Mouse (Mus musculus): Measurements from ENCODE around the gene Sult1a1.

Gene Sult1a1

GRCm38 (mm10) chr7:126676207-126676606, at the start of gene Sult1a1:
Sult1a1 (minus strand) TSS chr7:126676432.
- no peak for DNase-seq (ENCODE audit: low read depth, low spot score)
- no peaks in the 10 kb centered on the region for H3K27me3 ChIP-seq (ENCODE audit: control insufficient read depth, insufficient read depth, low read length, poor library complexity, severe bottlenecking)
- peaks cover 4% of the 10 kb centered on the region; the same call in 1 of the 2 replicates for H3K36me3 ChIP-seq (ENCODE audit: control insufficient read depth, insufficient read depth, low read length, poor library complexity, severe bottlenecking)

GRCm38 (mm10) chr7:126725667-126726066, 49.4 kb upstream of the Sult1a1 start:
- Histone ChIP-seq H3K36me3 (ENCODE audit: control insufficient read depth, insufficient read depth, low read length, poor library complexity, severe bottlenecking) (no peaks in the 10 kb centered on the region), H3K27me3 (ENCODE audit: control insufficient read depth, insufficient read depth, low read length, poor library complexity, severe bottlenecking) (no peaks in the 10 kb centered on the region)
- no peak for DNase-seq (ENCODE audit: low read depth, low spot score)

- peak; percentile 15 for DNase-seq (ENCODE audit: low read depth, low spot score)
- Histone ChIP-seq H3K36me3 (ENCODE audit: control insufficient read depth, insufficient read depth, low read length, poor library complexity, severe bottlenecking) (no peaks in the 10 kb centered on the region), H3K27me3 (ENCODE audit: control insufficient read depth, insufficient read depth, low read length, poor library complexity, severe bottlenecking) (no peaks in the 10 kb centered on the region)
Observed at GRCm38 (mm10) chr7:126725077-126725476, 48.8 kb upstream of the Sult1a1 start.

DNA sequence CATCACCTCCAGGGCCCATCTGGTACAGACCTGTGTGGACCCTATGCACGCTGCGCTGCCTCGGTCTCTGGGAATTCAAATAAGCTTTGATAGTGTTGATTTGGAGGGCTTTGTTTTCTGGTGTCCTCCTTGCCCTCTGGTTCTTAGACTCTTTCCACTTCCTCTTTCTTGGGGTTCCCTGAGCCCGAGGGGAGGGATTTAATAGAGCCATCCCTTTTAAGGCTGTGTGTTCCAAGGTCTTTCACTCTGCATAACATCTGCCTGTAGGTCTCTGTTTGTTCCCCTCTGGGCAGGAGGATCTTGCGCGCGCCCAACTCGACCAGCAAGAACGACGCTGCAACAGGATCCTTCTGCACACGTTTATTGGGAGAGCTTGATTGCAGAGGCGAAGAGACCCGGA, 45.4 kb upstream of the Sult1a1 start:
- no peaks in the 10 kb centered on the region for H3K36me3 ChIP-seq (ENCODE audit: control insufficient read depth, insufficient read depth, low read length, poor library complexity, severe bottlenecking)
- peak; percentile 34 for DNase-seq (ENCODE audit: low read depth, low spot score)
- no peaks in the 10 kb centered on the region for H3K27me3 ChIP-seq (ENCODE audit: control insufficient read depth, insufficient read depth, low read length, poor library complexity, severe bottlenecking)

DNA sequence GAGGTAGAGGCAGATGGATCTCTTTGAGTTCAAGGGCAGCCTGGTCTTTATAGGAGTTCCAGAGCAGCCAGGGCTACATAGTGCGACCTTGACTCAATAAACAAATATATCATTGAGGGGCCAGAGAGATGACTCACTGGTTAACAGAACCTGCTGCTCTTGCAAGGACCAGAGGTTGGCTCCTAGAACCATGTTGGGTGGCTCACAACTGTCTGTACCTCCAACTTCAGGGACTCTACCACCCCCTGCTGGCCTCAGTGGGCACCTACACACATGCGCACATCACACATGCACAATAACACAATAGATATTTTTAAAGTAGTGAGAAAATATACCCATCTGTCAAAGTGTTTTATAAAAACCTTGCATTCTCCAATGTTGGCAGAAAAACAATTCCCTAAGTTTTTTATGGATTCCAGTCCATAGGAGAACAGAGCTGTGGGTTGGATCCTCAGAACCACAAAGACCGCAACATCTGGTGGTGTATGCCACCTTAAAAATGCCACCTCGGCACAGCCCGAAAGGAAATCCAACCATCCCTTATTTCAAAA, 42.6 kb upstream of the Sult1a1 start:
- Histone ChIP-seq H3K36me3 (ENCODE audit: control insufficient read depth, insufficient read depth, low read length, poor library complexity, severe bottlenecking) (no peaks in the 10 kb centered on the region), H3K27me3 (ENCODE audit: control insufficient read depth, insufficient read depth, low read length, poor library complexity, severe bottlenecking) (no peaks in the 10 kb centered on the region)
- DNase-seq (ENCODE audit: low read depth, low spot score) = peak; percentile 57

- DNase-seq (ENCODE audit: low read depth, low spot score) = no peak
- no peaks in the 10 kb centered on the region for H3K27me3 ChIP-seq (ENCODE audit: control insufficient read depth, insufficient read depth, low read length, poor library complexity, severe bottlenecking)
- H3K36me3 ChIP-seq (ENCODE audit: control insufficient read depth, insufficient read depth, low read length, poor library complexity, severe bottlenecking) = no peaks in the 10 kb centered on the region
Observed at GRCm38 (mm10) chr7:126717566-126717965, 41.3 kb upstream of the Sult1a1 start.

DNA sequence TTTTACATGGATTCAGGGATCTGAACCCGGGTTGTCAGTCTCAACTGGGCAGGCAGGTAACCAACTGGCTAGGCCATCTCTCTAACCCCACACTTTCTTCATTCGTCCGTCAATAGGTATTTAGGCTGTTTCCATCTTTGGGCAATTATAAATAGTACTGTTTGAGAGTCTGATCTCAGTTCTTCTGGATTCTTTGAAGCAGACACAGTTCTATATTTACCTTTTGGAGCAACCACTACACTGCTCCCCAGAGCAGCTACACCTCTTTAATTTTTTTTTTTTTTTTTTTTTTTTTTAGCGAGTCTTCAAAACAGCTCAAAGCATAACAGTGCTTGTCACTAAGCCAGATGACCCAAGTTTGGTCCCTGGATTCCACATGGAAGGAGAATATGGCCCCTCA, 39.4 kb upstream of the Sult1a1 start:
- Histone ChIP-seq H3K36me3 (ENCODE audit: control insufficient read depth, insufficient read depth, low read length, poor library complexity, severe bottlenecking) (no peaks in the 10 kb centered on the region), H3K27me3 (ENCODE audit: control insufficient read depth, insufficient read depth, low read length, poor library complexity, severe bottlenecking) (no peaks in the 10 kb centered on the region)
- no peak for DNase-seq (ENCODE audit: low read depth, low spot score)

- Histone ChIP-seq H3K36me3 (ENCODE audit: control insufficient read depth, insufficient read depth, low read length, poor library complexity, severe bottlenecking) (no peaks in the 10 kb centered on the region), H3K27me3 (ENCODE audit: control insufficient read depth, insufficient read depth, low read length, poor library complexity, severe bottlenecking) (no peaks in the 10 kb centered on the region)
- DNase-seq (ENCODE audit: low read depth, low spot score) = no peak
Observed at GRCm38 (mm10) chr7:126711910-126712309, 35.7 kb upstream of the Sult1a1 start.

GRCm38 (mm10) chr7:126710266-126710665, 34.0 kb upstream of the Sult1a1 start:
- Histone ChIP-seq H3K36me3 (ENCODE audit: control insufficient read depth, insufficient read depth, low read length, poor library complexity, severe bottlenecking) (no peaks in the 10 kb centered on the region), H3K27me3 (ENCODE audit: control insufficient read depth, insufficient read depth, low read length, poor library complexity, severe bottlenecking) (no peaks in the 10 kb centered on the region)
- DNase-seq (ENCODE audit: low read depth, low spot score) = no peak

DNA sequence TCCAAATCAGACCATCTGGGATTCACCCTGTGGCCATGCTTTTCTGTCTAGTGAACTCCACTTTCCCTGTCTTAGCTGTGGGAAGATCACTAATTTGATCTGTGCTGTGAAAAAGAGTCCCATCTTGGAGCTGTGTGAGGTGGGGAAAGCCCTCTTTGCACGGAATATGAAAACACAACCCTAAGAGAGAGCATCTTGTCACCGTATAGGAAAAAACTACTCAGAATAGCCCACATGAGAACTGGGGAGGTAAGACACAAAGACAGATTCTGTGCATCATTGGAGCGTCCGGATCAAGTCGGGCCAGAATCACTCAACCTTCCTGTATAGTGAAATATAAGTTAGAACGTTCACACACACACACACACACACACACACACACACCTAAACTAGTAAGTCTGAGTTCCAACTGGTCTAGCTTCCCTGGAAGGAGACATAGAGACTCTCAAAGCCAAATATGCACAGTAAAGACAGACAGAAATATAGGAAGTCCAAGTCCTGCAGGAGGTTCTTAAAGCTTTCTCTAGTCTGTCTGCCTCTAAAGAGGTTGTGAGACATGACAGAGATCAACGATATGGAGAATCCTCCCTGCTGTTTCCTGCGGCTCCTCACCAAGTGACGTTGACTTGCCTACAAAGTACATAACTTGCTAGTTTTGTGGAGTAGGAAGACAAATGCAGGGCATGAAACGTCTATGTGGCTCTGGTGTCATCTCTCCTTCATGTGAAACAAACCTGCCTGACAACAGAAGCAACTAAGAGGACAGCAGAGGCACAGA, 32.1 kb upstream of the Sult1a1 start:
- no peak for DNase-seq (ENCODE audit: low read depth, low spot score)

GRCm38 (mm10) chr7:126707442-126708174, 31.4 kb upstream of the Sult1a1 start, which contains the start of gene Coro1a:
Coro1a (minus strand) TSS chr7:126707787.
- H3K27me3 ChIP-seq (ENCODE audit: control insufficient read depth, insufficient read depth, low read length, poor library complexity, severe bottlenecking) = no peaks in the 10 kb centered on the region
- no peaks in the 10 kb centered on the region for H3K36me3 ChIP-seq (ENCODE audit: control insufficient read depth, insufficient read depth, low read length, poor library complexity, severe bottlenecking)
- DNase-seq (ENCODE audit: low read depth, low spot score) = peak; percentile 83

More for the DNA sequence above, 32.1 kb upstream of the Sult1a1 start:
- no peaks in the 10 kb centered on the region for H3K36me3 ChIP-seq (ENCODE audit: control insufficient read depth, insufficient read depth, low read length, poor library complexity, severe bottlenecking)
- H3K27me3 ChIP-seq (ENCODE audit: control insufficient read depth, insufficient read depth, low read length, poor library complexity, severe bottlenecking) = no peaks in the 10 kb centered on the region

GRCm38 (mm10) chr7:126704121-126704980, 28.1 kb upstream of the Sult1a1 start:
- DNase-seq (ENCODE audit: low read depth, low spot score) = peak; percentile 90
- Histone ChIP-seq H3K27me3 (ENCODE audit: control insufficient read depth, insufficient read depth, low read length, poor library complexity, severe bottlenecking) (no peaks in the 10 kb centered on the region), H3K36me3 (ENCODE audit: control insufficient read depth, insufficient read depth, low read length, poor library complexity, severe bottlenecking) (peaks cover 28% of the 10 kb centered on the region)

GRCm38 (mm10) chr7:126703757-126704077, 27.5 kb upstream of the Sult1a1 start:
- no peak for DNase-seq (ENCODE audit: low read depth, low spot score)
- Histone ChIP-seq H3K27me3 (ENCODE audit: control insufficient read depth, insufficient read depth, low read length, poor library complexity, severe bottlenecking) (no peaks in the 10 kb centered on the region), H3K36me3 (ENCODE audit: control insufficient read depth, insufficient read depth, low read length, poor library complexity, severe bottlenecking) (peaks cover 31% of the 10 kb centered on the region)

- Histone ChIP-seq H3K36me3 (ENCODE audit: control insufficient read depth, insufficient read depth, low read length, poor library complexity, severe bottlenecking) (peaks cover 32% of the 10 kb centered on the region), H3K27me3 (ENCODE audit: control insufficient read depth, insufficient read depth, low read length, poor library complexity, severe bottlenecking) (no peaks in the 10 kb centered on the region)
- DNase-seq (ENCODE audit: low read depth, low spot score) = peak; percentile 58
Observed at GRCm38 (mm10) chr7:126702861-126703756, 26.9 kb upstream of the Sult1a1 start.
